Mouse (Mus musculus) urinary bladder, postnatal 4 days (tissue): ENCODE measurements at regions not wholly inside any gene's neighbourhood (a gene's known extent, or its start where the extent isn't known, plus 50 kb on each side); places are given as distances from the start of the nearest gene placed in this dataset.

Experiments used
- DNase-seq, 2 experiments: peaks; one replicate each; pipeline ENCODE4 v3.0.0; 2021 to 2022; ENCODE audit warnings: low spot score in 2 of 2

- no peak for DNase-seq
These were observed 50.4 kb upstream of the Sox13 start for GRCm38 (mm10) chr1:133474546-133474945.
